Mouse (Mus musculus) myocyte (in vitro differentiated cells): ENCODE results near the gene P2ry6. TPM values are rescaled to one million over a fixed set of nuclear protein-coding genes. Genes with fewer than 3 reads are reported as not detected.

Experiments
- H3K27me3 ChIP-seq: one replicate; pipeline ENCODE4 v1.6.1; 2011; ENCODE audit not compliant: control insufficient read depth, insufficient read depth, insufficient read length
- H3K36me3 ChIP-seq: one replicate; pipeline ENCODE4 v1.6.1; 2011; ENCODE audit not compliant: control insufficient read depth, insufficient read depth
- H3K4me2 ChIP-seq: one replicate; pipeline ENCODE4 v1.6.1; 2011; ENCODE audit warnings: low read depth, control low read depth
- H3K4me3 ChIP-seq: one replicate; pipeline ENCODE4 v1.5.1; 2011; ENCODE audit warnings: mild to moderate bottlenecking, control low read depth, moderate library complexity
- H3K79me2 ChIP-seq: one replicate; pipeline ENCODE4 v1.6.1; 2011; ENCODE audit not compliant: control insufficient read depth, insufficient read depth
- H3ac ChIP-seq: one replicate; pipeline ENCODE4 v1.6.1; 2011; ENCODE audit not compliant: control insufficient read depth, insufficient read length
- CEBPB ChIP-seq: IDR thresholded peaks from 2 replicates; pipeline ENCODE4 v1.6.1; 2011; ENCODE audit warnings: mild to moderate bottlenecking, moderate library complexity; ENCODE audit not compliant: poor library complexity, insufficient read depth, severe bottlenecking
- E2F4 ChIP-seq: IDR thresholded peaks from one replicate; pipeline ENCODE4 v1.6.1; 2011; ENCODE audit warnings: mild to moderate bottlenecking, control low read depth, moderate library complexity; ENCODE audit not compliant: insufficient read depth
- MAX ChIP-seq: IDR thresholded peaks from one replicate; pipeline ENCODE4 v1.6.1; 2011; ENCODE audit warnings: low read depth, mild to moderate bottlenecking, control low read depth
- MYOD1 ChIP-seq, 3 experiments: IDR thresholded peaks; one replicate each; pipeline ENCODE4 v1.6.1; 2011; ENCODE audit warnings: control low read depth in 2 of 3, low read depth in 2 of 3, mild to moderate bottlenecking in 2 of 3, moderate library complexity in 1 of 3; ENCODE audit not compliant: insufficient read length in 2 of 3, control insufficient read depth in 1 of 3
- MYOG ChIP-seq, 3 experiments: IDR thresholded peaks; one replicate each; pipeline ENCODE4 v1.6.1; 2011; ENCODE audit warnings: control low read depth in 2 of 3, low read depth in 2 of 3, mild to moderate bottlenecking in 2 of 3; ENCODE audit not compliant: insufficient read length in 2 of 3, control insufficient read depth in 1 of 3, insufficient read depth in 1 of 3
- POLR2A ChIP-seq: IDR thresholded peaks from one replicate; pipeline ENCODE4 v1.6.1; 2011; ENCODE audit warnings: low read depth, mild to moderate bottlenecking, control low read depth, moderate library complexity; ENCODE audit not compliant: insufficient read length
- POLR2AphosphoS2 ChIP-seq: IDR thresholded peaks from one replicate; pipeline ENCODE4 v1.6.1; 2011; ENCODE audit warnings: low read depth, control low read depth; ENCODE audit not compliant: insufficient read length
- REST ChIP-seq: IDR thresholded peaks from one replicate; pipeline ENCODE4 v1.6.1; 2011; ENCODE audit warnings: mild to moderate bottlenecking, control low read depth, moderate library complexity; ENCODE audit not compliant: insufficient read depth, insufficient read length
- SRF ChIP-seq: IDR thresholded peaks from one replicate; pipeline ENCODE4 v1.6.1; 2011; ENCODE audit warnings: low read depth; ENCODE audit not compliant: control insufficient read depth, insufficient read length
- TCF12 ChIP-seq: IDR thresholded peaks from one replicate; pipeline ENCODE4 v1.6.1; 2011; ENCODE audit warnings: mild to moderate bottlenecking, control low read depth; ENCODE audit not compliant: poor library complexity, insufficient read depth, severe bottlenecking
- TCF3 ChIP-seq: IDR thresholded peaks from one replicate; pipeline ENCODE4 v1.6.1; 2011; ENCODE audit warnings: low read depth, control low read depth; ENCODE audit not compliant: insufficient read length
- USF1 ChIP-seq: IDR thresholded peaks from one replicate; pipeline ENCODE4 v1.6.1; 2011; ENCODE audit warnings: low read depth, mild to moderate bottlenecking, control low read depth, moderate library complexity
- polyA plus RNA-seq: library from polyadenylated mRNA; unstranded; fragments of >200 nt; fragmentation: generic; extraction: Trizol; gene quantifications from one replicate; pipeline ENCODE4 v1.2.1, GENCODE M21; 2012; ENCODE audit warnings: missing spikeins

The P2ry6 gene
- polyA plus RNA-seq, 1 experiment, result 0.13 TPM

- Histone ChIP-seq H3K4me2 (no peak overlapping the region), H3ac (no peak overlapping the region), H3K36me3 (peaks cover 4% of the 10 kb centered on the region), H3K79me2 (no peaks in the 10 kb centered on the region), H3K27me3 (no peaks in the 10 kb centered on the region), H3K4me3 (no peak overlapping the region)
- TF ChIP-seq MAX, result no peak
- TF ChIP-seq USF1, result peak; percentile 47
Observed at GRCm38 (mm10) chr7:100991972-100992371, 17.5 kb upstream of the P2ry6 start.

- H3K79me2 ChIP-seq, result no peaks in the 10 kb centered on the region
- TF ChIP-seq E2F4, result no peak
- no peak for TF ChIP-seq REST
- no peak for TF ChIP-seq TCF3
- no peak for TF ChIP-seq TCF12
- no peak for TF ChIP-seq SRF
- no peak for TF ChIP-seq POLR2AphosphoS2
- no peak for TF ChIP-seq MYOG (IDR thresholded peaks at IDR 0.05; ENCODE audit: control insufficient read depth in 1 of 3, insufficient read depth in 1 of 3, insufficient read length in 2 of 3, low read depth in 2 of 3)
- TF ChIP-seq CEBPB, result no peak
- no peak for TF ChIP-seq MYOD1 (IDR thresholded peaks at IDR 0.05; ENCODE audit: control insufficient read depth in 1 of 3, insufficient read length in 2 of 3, low read depth in 2 of 3)
- TF ChIP-seq POLR2A, result no peak
- TF ChIP-seq USF1, result no peak
- no peak overlapping the region for H3K4me2 ChIP-seq
- H3K4me3 ChIP-seq, result no peak overlapping the region
- no peak overlapping the region for H3ac ChIP-seq
- H3K27me3 ChIP-seq, result no peaks in the 10 kb centered on the region
- peaks cover 4% of the 10 kb centered on the region for H3K36me3 ChIP-seq
Observed at GRCm38 (mm10) chr7:100990636-100991311, 16.3 kb upstream of the P2ry6 start.

- Histone ChIP-seq H3K4me2 (no peak overlapping the region), H3ac (no peak overlapping the region), H3K4me3 (no peak overlapping the region), H3K27me3 (no peaks in the 10 kb centered on the region), H3K36me3 (no peaks in the 10 kb centered on the region), H3K79me2 (no peaks in the 10 kb centered on the region)
- TF ChIP-seq MYOG (IDR thresholded peaks at IDR 0.05; ENCODE audit: control insufficient read depth in 1 of 3, insufficient read depth in 1 of 3, insufficient read length in 2 of 3, low read depth in 2 of 3) (no peak), SRF (no peak), REST (no peak), POLR2A (no peak), MYOD1 (IDR thresholded peaks at IDR 0.05; ENCODE audit: control insufficient read depth in 1 of 3, insufficient read length in 2 of 3, low read depth in 2 of 3) (no peak), MAX (no peak), CEBPB (no peak), POLR2AphosphoS2 (no peak), USF1 (no peak), TCF3 (no peak), E2F4 (no peak), TCF12 (no peak)
Observed at GRCm38 (mm10) chr7:100988092-100988491, 13.6 kb upstream of the P2ry6 start.

- Histone ChIP-seq H3K27me3 (no peaks in the 10 kb centered on the region), H3K36me3 (no peaks in the 10 kb centered on the region), H3K79me2 (no peaks in the 10 kb centered on the region), H3ac (no peak overlapping the region), H3K4me3 (no peak overlapping the region), H3K4me2 (peak overlapping the region; percentile 14)
- TF ChIP-seq TCF3, result no peak
- TF ChIP-seq MYOD1 (IDR thresholded peaks at IDR 0.05; ENCODE audit: control insufficient read depth in 1 of 3, insufficient read length in 2 of 3, low read depth in 2 of 3), result no peak
- no peak for TF ChIP-seq MYOG (IDR thresholded peaks at IDR 0.05; ENCODE audit: control insufficient read depth in 1 of 3, insufficient read depth in 1 of 3, insufficient read length in 2 of 3, low read depth in 2 of 3)
- no peak for TF ChIP-seq E2F4
- no peak for TF ChIP-seq USF1
- no peak for TF ChIP-seq MAX
- TF ChIP-seq REST, result no peak
- no peak for TF ChIP-seq TCF12
- no peak for TF ChIP-seq SRF
Observed at GRCm38 (mm10) chr7:100984452-100985395, 10.3 kb upstream of the P2ry6 start.
